Mouse (Mus musculus): ENCODE data around the gene Lrrtm4. TPM values are rescaled to one million over a fixed set of nuclear protein-coding genes. Genes with fewer than 3 reads are reported as not detected.

Gene Lrrtm4
- polyA plus RNA-seq, 1 experiment from 2014 or later = 0.99 TPM

- no peaks in the 10 kb centered on the region for H3K27me3 ChIP-seq (ENCODE audit: control insufficient read depth, insufficient read depth, low read length)
Measured at GRCm38 (mm10) chr6:80554991-80555390, 536.3 kb downstream of the Lrrtm4 start.

GRCm38 (mm10) chr6:80577227-80577626 lies 558.5 kb downstream of the Lrrtm4 start:
- H3K4me3 ChIP-seq (ENCODE audit: low read length) = no peak overlapping the region
- H3K36me3 ChIP-seq (ENCODE audit: control insufficient read depth, insufficient read depth, low read length) = no peaks in the 10 kb centered on the region
- no peak for ATAC-seq (ENCODE audit: low FRiP score, low TSS enrichment)
- WGBS = 89% methylated on average over 2 of the region's 2 CpGs
- H3K27me3 ChIP-seq (ENCODE audit: control insufficient read depth, insufficient read depth, low read length) = no peaks in the 10 kb centered on the region
- no peak overlapping the region for H3K4me2 ChIP-seq (replicated peaks; ENCODE audit: low read depth, low read length)
- H3K9ac ChIP-seq (ENCODE audit: low read depth, low read length) = no peak overlapping the region
- no peaks in the 10 kb centered on the region for H3K9me3 ChIP-seq (ENCODE audit: control insufficient read depth, low read length)
- H3K4me1 ChIP-seq (ENCODE audit: control insufficient read depth, insufficient read depth, low read length) = no peaks in the 10 kb centered on the region
- H3K27ac ChIP-seq (ENCODE audit: low read depth, low read length) = no peak overlapping the region

More at GRCm38 (mm10) chr6:80554991-80555390, 536.3 kb downstream of the Lrrtm4 start:
- Histone ChIP-seq H3K9me3 (ENCODE audit: control insufficient read depth, low read length) (no peaks in the 10 kb centered on the region), H3K27ac (ENCODE audit: low read depth, low read length) (no peak overlapping the region), H3K4me1 (ENCODE audit: control insufficient read depth, insufficient read depth, low read length) (no peaks in the 10 kb centered on the region), H3K36me3 (ENCODE audit: control insufficient read depth, insufficient read depth, low read length) (no peaks in the 10 kb centered on the region), H3K4me3 (ENCODE audit: low read length) (no peak overlapping the region), H3K4me2 (replicated peaks; ENCODE audit: low read depth, low read length) (no peak overlapping the region), H3K9ac (ENCODE audit: low read depth, low read length) (no peak overlapping the region)
- ATAC-seq (ENCODE audit: low FRiP score, low TSS enrichment) = no peak

GRCm38 (mm10) chr6:80582225-80582624 lies 563.5 kb downstream of the Lrrtm4 start:
- Histone ChIP-seq H3K4me2 (replicated peaks; ENCODE audit: low read depth, low read length) (no peak overlapping the region), H3K27me3 (ENCODE audit: control insufficient read depth, insufficient read depth, low read length) (no peaks in the 10 kb centered on the region), H3K27ac (ENCODE audit: low read depth, low read length) (no peak overlapping the region), H3K36me3 (ENCODE audit: control insufficient read depth, insufficient read depth, low read length) (no peaks in the 10 kb centered on the region), H3K4me1 (ENCODE audit: control insufficient read depth, insufficient read depth, low read length) (no peaks in the 10 kb centered on the region), H3K4me3 (ENCODE audit: low read length) (no peak overlapping the region), H3K9ac (ENCODE audit: low read depth, low read length) (no peak overlapping the region), H3K9me3 (ENCODE audit: control insufficient read depth, low read length) (no peaks in the 10 kb centered on the region)
- no peak for ATAC-seq (ENCODE audit: low FRiP score, low TSS enrichment)
- 85% methylated on average over 1 of the region's 1 CpGs for WGBS

GRCm38 (mm10) chr6:80589776-80590175 lies 571.1 kb downstream of the Lrrtm4 start:
- no peak overlapping the region for H3K27ac ChIP-seq (ENCODE audit: low read depth, low read length)
- ATAC-seq (ENCODE audit: low FRiP score, low TSS enrichment) = no peak
- WGBS = 77% methylated on average over 1 of the region's 1 CpGs
- H3K36me3 ChIP-seq (ENCODE audit: control insufficient read depth, insufficient read depth, low read length) = no peaks in the 10 kb centered on the region
- H3K9me3 ChIP-seq (ENCODE audit: control insufficient read depth, low read length) = no peaks in the 10 kb centered on the region
- no peak overlapping the region for H3K9ac ChIP-seq (ENCODE audit: low read depth, low read length)
- H3K4me3 ChIP-seq (ENCODE audit: low read length) = no peak overlapping the region
- no peaks in the 10 kb centered on the region for H3K4me1 ChIP-seq (ENCODE audit: control insufficient read depth, insufficient read depth, low read length)
- H3K4me2 ChIP-seq (replicated peaks; ENCODE audit: low read depth, low read length) = no peak overlapping the region
- no peaks in the 10 kb centered on the region for H3K27me3 ChIP-seq (ENCODE audit: control insufficient read depth, insufficient read depth, low read length)

- no peak overlapping the region for H3K27ac ChIP-seq (ENCODE audit: low read depth, low read length)
- H3K4me1 ChIP-seq (ENCODE audit: control insufficient read depth, insufficient read depth, low read length) = no peaks in the 10 kb centered on the region
- no peak overlapping the region for H3K4me2 ChIP-seq (replicated peaks; ENCODE audit: low read depth, low read length)
- H3K36me3 ChIP-seq (ENCODE audit: control insufficient read depth, insufficient read depth, low read length) = no peaks in the 10 kb centered on the region
- 92% methylated on average over 2 of the region's 2 CpGs for WGBS
- no peak overlapping the region for H3K4me3 ChIP-seq (ENCODE audit: low read length)
- H3K9ac ChIP-seq (ENCODE audit: low read depth, low read length) = no peak overlapping the region
- ATAC-seq (ENCODE audit: low FRiP score, low TSS enrichment) = no peak
- no peaks in the 10 kb centered on the region for H3K9me3 ChIP-seq (ENCODE audit: control insufficient read depth, low read length)
- no peaks in the 10 kb centered on the region for H3K27me3 ChIP-seq (ENCODE audit: control insufficient read depth, insufficient read depth, low read length)
Measured at GRCm38 (mm10) chr6:80619508-80619907, 600.8 kb downstream of the Lrrtm4 start.

- 89% methylated on average over 6 of the region's 6 CpGs for WGBS
- no peaks in the 10 kb centered on the region for H3K36me3 ChIP-seq (ENCODE audit: control insufficient read depth, insufficient read depth, low read length)
- H3K4me3 ChIP-seq (ENCODE audit: low read length) = no peak overlapping the region
Measured at GRCm38 (mm10) chr6:80622676-80623334, 604.1 kb downstream of the Lrrtm4 start.

GRCm38 (mm10) chr6:80625509-80625908 lies 606.8 kb downstream of the Lrrtm4 start:
- H3K27ac ChIP-seq (ENCODE audit: low read depth, low read length) = no peak overlapping the region
- H3K9ac ChIP-seq (ENCODE audit: low read depth, low read length) = no peak overlapping the region
- no peak overlapping the region for H3K4me3 ChIP-seq (ENCODE audit: low read length)
- no peak for ATAC-seq (ENCODE audit: low FRiP score, low TSS enrichment)
- no peak overlapping the region for H3K4me2 ChIP-seq (replicated peaks; ENCODE audit: low read depth, low read length)
- H3K9me3 ChIP-seq (ENCODE audit: control insufficient read depth, low read length) = no peaks in the 10 kb centered on the region
- no peaks in the 10 kb centered on the region for H3K4me1 ChIP-seq (ENCODE audit: control insufficient read depth, insufficient read depth, low read length)
- H3K36me3 ChIP-seq (ENCODE audit: control insufficient read depth, insufficient read depth, low read length) = no peaks in the 10 kb centered on the region
- 82% methylated on average over 4 of the region's 4 CpGs for WGBS
- H3K27me3 ChIP-seq (ENCODE audit: control insufficient read depth, insufficient read depth, low read length) = no peaks in the 10 kb centered on the region

More at GRCm38 (mm10) chr6:80622676-80623334, 604.1 kb downstream of the Lrrtm4 start:
- Histone ChIP-seq H3K9me3 (ENCODE audit: control insufficient read depth, low read length) (no peaks in the 10 kb centered on the region), H3K27ac (ENCODE audit: low read depth, low read length) (no peak overlapping the region), H3K27me3 (ENCODE audit: control insufficient read depth, insufficient read depth, low read length) (no peaks in the 10 kb centered on the region), H3K9ac (ENCODE audit: low read depth, low read length) (no peak overlapping the region), H3K4me2 (replicated peaks; ENCODE audit: low read depth, low read length) (no peak overlapping the region), H3K4me1 (ENCODE audit: control insufficient read depth, insufficient read depth, low read length) (no peaks in the 10 kb centered on the region)
- ATAC-seq (ENCODE audit: low FRiP score, low TSS enrichment) = no peak

- 87% methylated on average over 5 of the region's 5 CpGs for WGBS
Measured at GRCm38 (mm10) chr6:80662729-80663128, 644.1 kb downstream of the Lrrtm4 start.

GRCm38 (mm10) chr6:80664039-80664438 lies 645.4 kb downstream of the Lrrtm4 start:
- Histone ChIP-seq H3K4me3 (ENCODE audit: low read length) (no peak overlapping the region), H3K9ac (ENCODE audit: low read depth, low read length) (no peak overlapping the region), H3K4me1 (ENCODE audit: control insufficient read depth, insufficient read depth, low read length) (no peaks in the 10 kb centered on the region), H3K27ac (ENCODE audit: low read depth, low read length) (no peak overlapping the region), H3K9me3 (ENCODE audit: control insufficient read depth, low read length) (no peaks in the 10 kb centered on the region), H3K4me2 (replicated peaks; ENCODE audit: low read depth, low read length) (no peak overlapping the region), H3K27me3 (ENCODE audit: control insufficient read depth, insufficient read depth, low read length) (no peaks in the 10 kb centered on the region), H3K36me3 (ENCODE audit: control insufficient read depth, insufficient read depth, low read length) (no peaks in the 10 kb centered on the region)
- 38% methylated on average over 4 of the region's 4 CpGs for WGBS
- no peak for ATAC-seq (ENCODE audit: low FRiP score, low TSS enrichment)

More at GRCm38 (mm10) chr6:80662729-80663128, 644.1 kb downstream of the Lrrtm4 start:
- H3K9me3 ChIP-seq (ENCODE audit: control insufficient read depth, low read length) = no peaks in the 10 kb centered on the region
- ATAC-seq (ENCODE audit: low FRiP score, low TSS enrichment) = no peak
- H3K4me1 ChIP-seq (ENCODE audit: control insufficient read depth, insufficient read depth, low read length) = no peaks in the 10 kb centered on the region
- H3K36me3 ChIP-seq (ENCODE audit: control insufficient read depth, insufficient read depth, low read length) = no peaks in the 10 kb centered on the region
- no peaks in the 10 kb centered on the region for H3K27me3 ChIP-seq (ENCODE audit: control insufficient read depth, insufficient read depth, low read length)
- no peak overlapping the region for H3K27ac ChIP-seq (ENCODE audit: low read depth, low read length)
- H3K4me3 ChIP-seq (ENCODE audit: low read length) = no peak overlapping the region
- no peak overlapping the region for H3K4me2 ChIP-seq (replicated peaks; ENCODE audit: low read depth, low read length)
- no peak overlapping the region for H3K9ac ChIP-seq (ENCODE audit: low read depth, low read length)
